Mouse (Mus musculus): ENCODE measurements around the gene Pgf.

The Pgf gene

DNA sequence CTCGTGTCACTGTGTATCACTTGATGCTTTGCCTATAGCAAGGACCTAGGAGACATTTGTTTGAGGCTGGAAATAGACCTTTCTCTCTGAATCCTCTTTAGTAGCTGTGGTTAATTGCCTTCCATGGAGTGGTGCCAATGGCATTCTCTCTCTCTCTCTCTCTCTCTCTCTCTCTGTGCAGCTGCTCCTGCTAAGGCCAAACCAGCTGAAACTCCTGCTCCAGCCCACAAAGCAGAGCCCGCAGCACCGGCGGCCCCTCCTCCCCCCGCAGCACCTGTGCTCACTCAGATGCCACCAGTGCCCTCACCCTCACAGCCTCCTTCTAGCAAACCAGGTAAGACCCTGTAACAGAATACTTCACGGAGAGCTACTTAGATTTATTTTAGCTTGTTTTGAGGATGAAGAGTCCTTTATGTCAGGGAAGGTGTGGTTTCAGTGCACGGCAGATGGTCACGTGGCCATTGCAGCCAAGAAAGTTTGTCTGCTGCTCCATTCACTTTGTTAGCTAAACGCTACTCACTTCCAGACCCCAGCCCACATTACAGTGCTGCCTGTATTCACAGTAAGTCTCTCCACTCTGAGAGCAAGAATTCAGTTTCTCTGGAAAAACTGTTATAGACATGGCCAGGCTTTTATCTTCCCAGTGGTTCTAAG is 55.7 kb downstream of the Pgf start:
- DNase-seq = no peak

Measured in kidney, postnatal 25 days (tissue).